Mouse (Mus musculus) olfactory bulb, adult 2 months (tissue): ENCODE measurements at regions not wholly inside any gene's neighbourhood (a gene's known extent, or its start where the extent isn't known, plus 50 kb on each side); places are given as distances from the start of the nearest gene placed in this dataset.

Experiments
- CTCF ChIP-seq: fragments of 200-500 bp; IDR thresholded peaks from 2 replicates; pipeline ENCODE4 v1.5.1; 2012; ENCODE audit warnings: low read depth, mild to moderate bottlenecking, low read length, moderate library complexity; ENCODE audit not compliant: insufficient read depth
- POLR2A ChIP-seq: fragments of 200-500 bp; IDR thresholded peaks from 2 replicates; pipeline ENCODE4 v1.6.1; 2012; ENCODE audit warnings: mild to moderate bottlenecking, low read depth, low read length, moderate library complexity; ENCODE audit not compliant: insufficient read depth

- TF ChIP-seq CTCF (no peak), POLR2A (no peak)
These were observed 309.3 kb upstream of the Ppargc1a start for GRCm38 (mm10) chr5:51876846-51877245.
